Mouse (Mus musculus) gastrocnemius, postnatal 14 days (tissue): ENCODE data around the gene Epo. TPM values are rescaled to one million over a fixed set of nuclear protein-coding genes. Genes with fewer than 3 reads are reported as not detected.

Source experiments
- DNase-seq: peaks from one replicate; pipeline ENCODE4 v3.0.0; 2021; ENCODE audit warnings: mixed read lengths
- intact Hi-C: fragments of 180-260 bp; cut with DNase I; formaldehyde crosslinking; loops from one replicate; pipeline ENCODE4 v1.15.1; 2025; ENCODE audit warnings: low total_unique reads
- long read RNA-seq, 2 experiments: library from polyadenylated mRNA; stranded (forward); transcript quantifications; one replicate each; pipeline ENCODE4 v2.0.0; 2021
- total RNA-seq, 2 experiments: library from RNA; stranded (reverse); gene quantifications; 2 replicates each; pipeline ENCODE4 v1.2.3; 2021

Epo gene
- not detected for total RNA-seq
- long read RNA-seq, experiment 1, partial matches to known transcripts = 0 of 7 reads
- long read RNA-seq, experiment 1, other reads (novel, unspliced or antisense) = 7 of 7 reads
- long read RNA-seq, experiment 2, partial matches to known transcripts = 0 of 4 reads
- long read RNA-seq, experiment 2, other reads (novel, unspliced or antisense) = 4 of 4 reads

DNA sequence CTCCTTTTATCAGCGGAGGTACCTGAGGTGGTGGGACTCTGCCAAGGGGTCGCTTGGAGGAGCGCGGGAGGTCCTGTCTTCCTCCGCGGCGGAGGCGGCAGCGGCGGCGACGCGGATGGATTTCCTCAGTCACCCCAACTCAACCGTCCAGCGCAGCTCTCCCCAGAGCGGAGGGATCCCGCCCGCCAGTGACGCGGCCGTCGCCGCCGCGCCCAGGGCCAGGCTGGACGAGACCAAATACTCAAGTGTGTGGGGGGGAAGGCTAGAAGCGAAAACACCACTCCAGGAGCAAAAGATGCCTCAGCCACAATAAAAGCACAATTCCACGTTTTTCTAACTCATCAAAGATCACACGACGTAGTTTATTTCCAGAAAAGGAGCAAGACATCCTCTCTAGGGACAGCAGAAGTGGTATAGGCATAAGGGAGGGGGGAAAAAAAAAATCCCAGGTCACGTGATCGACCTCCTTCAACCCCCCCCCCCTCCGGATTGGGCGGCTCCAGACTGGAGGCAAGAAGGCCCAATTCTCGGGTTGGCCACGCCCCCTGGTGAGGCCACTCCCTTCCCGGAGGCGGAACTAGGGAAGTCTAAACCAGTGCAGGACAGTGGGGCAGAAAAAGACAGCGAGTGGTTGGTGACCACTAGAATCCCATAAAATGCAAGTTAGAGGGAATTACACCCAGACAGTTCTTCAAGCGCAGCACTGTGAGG, at the start of gene Epo, which contains the start of gene Gnb2:
Gene Epo, minus strand, starts transcription at position 126 of the 711 bp plus-strand sequence.
Gene Gnb2, minus strand, starts transcription at position 394 of the 711 bp plus-strand sequence.
- intact Hi-C loops = no loop called here
- DNase-seq = peak; percentile 100

DNA sequence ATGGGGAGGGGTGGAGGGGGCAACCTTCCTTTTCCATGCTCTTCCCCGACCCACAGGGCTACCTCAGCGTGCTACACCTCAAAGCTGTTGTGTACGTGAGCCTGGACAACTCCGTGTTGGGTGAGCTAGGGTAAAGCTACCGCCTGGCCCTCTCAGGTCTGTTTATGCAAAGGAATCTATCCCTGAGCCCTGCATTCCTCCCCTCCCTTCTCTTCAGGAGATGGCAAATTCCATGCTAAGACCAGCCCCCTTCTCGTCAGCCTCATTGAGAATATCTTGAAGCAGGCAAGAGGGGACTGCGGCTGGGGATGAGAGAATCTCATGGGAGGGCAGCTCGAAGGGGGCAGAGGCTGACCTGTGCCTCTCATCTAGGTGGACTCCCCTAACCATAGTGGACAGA, 49.7 kb upstream of the Epo start:
- intact Hi-C loops = loop anchor here (10.0 kb wide), 1 partner anchor 68 kb away; the partner anchor contains the start of gene Gigyf1
- no peak for DNase-seq

DNA sequence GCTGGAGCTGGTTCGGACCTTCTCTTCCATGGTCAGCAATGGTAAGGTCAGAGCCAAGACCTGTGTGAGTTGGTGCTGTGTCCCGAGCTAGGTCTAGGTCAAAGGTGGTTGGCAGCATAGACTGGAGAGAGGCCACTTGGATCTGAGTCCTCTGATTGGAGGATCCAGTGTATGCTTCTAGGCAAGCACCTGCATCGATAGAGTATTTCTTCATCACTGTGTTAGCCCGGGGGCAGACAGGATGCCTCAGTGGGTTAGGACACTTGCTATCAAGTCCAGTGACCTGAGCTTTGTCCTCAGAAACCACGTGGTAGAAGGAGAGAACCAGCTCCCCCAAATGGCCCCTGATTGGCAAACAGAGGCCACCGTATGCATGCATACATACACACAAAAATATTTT, 47.2 kb upstream of the Epo start:
- no peak for DNase-seq
- intact Hi-C loops = loop anchor here (10.0 kb wide), 1 partner anchor 65 kb away; the partner anchor contains the start of gene Gigyf1

DNA sequence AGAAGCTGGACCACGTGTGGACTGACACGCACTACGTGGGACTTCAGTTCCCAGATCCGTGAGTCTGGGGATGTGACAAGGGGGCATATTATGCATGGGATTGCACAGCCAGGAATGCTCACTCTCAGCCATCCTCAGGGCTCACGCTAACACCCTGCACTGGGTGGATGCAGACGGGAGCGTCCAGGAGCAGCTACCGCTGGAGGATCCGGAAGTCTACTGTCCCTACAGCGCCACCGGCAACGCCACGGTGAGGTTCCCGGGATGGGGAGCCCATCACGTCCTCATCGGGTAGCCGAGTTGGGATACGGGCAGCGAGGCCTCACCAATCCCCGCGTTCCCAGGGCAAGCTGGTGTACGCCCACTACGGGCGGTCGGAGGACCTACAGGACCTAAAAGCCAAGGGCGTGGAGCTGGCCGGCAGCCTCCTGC, 41.4 kb upstream of the Epo start:
- intact Hi-C loops = no loop called here
- peak; percentile 49 for DNase-seq

DNA sequence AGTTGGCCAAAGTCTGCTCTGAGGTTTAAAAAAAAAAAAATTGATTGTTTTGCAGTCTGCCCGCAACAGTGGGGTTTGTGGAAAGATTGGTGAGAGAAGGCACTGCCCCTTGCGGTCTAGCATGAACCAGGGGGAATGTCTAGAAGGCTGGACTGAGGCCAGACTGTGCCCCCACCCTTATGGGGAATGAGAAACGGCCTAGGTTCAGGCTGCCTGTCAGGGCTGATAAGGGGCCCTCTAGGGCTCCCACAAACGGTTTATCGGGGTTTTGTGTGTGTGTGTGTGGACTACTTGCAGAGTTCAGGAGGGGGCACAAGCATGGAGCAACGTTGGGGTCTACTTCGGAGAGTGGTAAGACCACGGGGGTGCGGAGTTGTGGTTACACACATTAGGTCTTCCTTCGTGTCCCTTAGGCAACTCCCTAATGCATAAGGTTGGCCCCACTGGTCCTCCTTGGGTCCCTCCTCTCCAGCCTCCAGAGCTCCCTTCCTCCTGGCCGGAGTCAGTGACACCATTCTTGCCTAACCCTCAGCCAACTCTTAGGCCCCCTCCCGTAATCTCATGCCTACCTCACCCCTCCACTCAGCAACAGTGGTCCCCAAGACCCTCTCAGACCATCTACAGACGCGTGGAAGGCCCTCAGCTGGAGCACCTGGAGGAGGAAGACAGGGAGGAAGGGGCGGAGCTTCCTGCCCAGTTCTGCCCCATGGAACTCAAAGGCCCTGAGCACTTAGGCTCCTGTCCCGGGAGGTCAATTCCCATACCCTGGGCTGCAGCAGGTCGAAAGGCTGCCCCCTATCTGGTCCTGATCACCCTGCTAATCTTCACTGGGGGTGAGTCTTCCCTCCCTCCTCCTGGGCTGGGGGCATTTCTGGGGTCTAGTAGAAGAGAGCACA, 37.9 kb upstream of the Epo start:
- intact Hi-C loops = no loop called here
- no peak for DNase-seq

DNA sequence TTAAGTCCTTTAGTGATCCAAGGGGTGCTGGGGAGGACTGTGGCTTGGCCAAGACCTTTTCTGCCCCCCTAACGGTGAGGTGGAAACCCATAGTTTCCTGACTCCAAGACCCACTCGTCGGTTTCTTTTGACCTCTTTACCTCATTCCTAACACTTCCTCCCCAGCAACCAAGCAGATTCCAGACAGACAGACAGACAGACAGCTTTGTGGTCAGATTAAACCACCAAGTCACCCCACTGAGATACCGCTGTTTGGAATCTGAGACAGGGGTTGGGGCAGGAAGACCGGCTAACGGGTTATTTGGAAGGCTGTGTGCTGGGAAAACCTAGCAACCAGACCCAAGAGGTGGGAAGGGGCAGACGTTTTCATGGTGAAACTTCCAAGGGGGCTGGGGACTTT, 37.1 kb upstream of the Epo start:
- intact Hi-C loops = no loop called here
- DNase-seq = no peak

DNA sequence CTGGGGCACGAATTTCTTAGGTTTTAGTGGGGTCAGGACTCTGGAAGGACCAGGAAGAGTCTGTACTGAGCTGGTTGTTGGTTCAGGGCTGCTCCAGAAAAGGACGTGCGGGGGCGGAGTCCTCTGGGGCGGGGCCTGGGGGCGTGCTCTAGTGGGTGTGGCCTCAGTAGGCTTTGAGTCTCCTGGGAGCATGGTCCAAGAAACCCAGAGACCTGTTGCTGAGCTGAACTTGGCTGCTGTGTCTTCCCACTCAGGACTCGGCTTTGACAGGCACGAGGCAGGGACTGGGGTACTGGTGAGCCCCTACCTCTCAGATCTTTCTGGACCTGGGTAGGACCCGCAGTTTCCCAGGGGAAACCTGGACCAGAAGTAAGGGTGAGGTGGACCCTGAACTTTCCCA, 36.6 kb upstream of the Epo start, which contains the start of gene Tfr2:
Gene Tfr2, plus strand, starts transcription at position 176 of the 400 bp plus-strand sequence.
- intact Hi-C loops = no loop called here
- peak; percentile 37 for DNase-seq

DNA sequence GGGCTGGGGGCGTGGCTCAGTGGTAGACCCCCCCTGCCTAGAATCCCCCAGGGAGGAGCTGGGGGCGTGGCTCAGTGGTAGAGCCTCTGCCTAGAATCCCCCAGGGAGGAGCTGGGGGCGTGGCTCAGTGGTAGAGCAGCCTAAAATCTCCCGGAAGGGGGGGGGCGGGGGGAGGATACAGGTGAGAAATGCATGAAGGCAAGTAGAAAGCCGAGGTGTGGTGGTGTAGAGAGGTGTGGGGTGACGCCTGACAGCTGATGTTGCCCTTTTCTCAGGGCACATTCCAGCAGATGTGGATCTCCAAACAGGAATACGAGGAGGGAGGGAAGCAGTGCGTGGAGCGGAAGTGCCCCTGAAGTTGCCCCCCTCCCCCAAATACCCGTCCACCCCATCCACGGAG, 36.0 kb upstream of the Epo start:
- intact Hi-C loops = no loop called here
- no peak for DNase-seq

DNA sequence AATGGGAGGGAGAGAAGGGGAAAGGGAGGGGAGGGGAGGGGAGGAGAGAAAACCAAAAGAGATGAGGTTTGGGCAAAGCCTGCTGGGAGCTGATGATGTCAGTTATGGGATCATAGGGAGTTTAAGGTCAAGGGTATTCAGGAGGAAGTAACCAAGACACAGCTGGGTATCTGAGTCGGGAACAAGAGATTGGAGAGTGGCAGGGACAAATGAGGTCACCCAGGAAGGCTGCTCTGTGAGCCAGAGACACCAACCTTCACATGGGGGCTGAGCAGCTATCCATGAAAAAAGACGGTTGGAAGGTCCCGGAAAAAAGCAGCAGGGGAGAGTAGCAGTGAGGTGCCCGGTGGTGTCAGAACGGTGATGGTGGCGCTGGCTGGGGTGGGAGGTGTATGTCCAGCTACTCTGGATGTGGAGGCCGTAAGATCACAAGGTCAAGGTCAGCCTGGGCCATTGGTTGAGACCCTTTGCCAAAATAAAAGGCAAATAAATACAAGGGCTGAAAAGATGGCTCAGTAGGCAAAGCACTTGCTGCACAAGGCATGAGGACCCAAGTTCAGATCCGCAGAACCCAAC, 35.3 kb upstream of the Epo start:
- intact Hi-C loops = no loop called here
- DNase-seq = no peak

DNA sequence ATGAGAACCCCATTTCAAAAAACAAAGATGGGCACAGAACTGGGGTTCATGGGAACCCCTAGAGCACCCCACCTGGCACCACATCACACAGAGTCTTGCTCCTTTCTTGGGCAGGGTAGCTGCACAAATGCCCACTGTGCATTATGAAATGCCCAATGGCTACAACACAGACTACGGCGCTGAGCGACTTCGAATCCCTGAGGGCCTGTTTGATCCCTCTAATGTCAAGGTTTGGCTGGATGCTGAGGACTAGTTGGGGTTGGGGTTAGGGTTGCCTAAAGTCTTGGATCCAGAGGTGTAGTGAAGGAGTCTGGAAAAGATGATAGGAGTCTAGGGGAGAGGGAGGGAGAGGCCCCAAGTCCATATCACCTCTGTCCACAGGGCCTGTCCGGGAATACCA, 33.4 kb upstream of the Epo start:
- DNase-seq = no peak
- intact Hi-C loops = no loop called here

DNA sequence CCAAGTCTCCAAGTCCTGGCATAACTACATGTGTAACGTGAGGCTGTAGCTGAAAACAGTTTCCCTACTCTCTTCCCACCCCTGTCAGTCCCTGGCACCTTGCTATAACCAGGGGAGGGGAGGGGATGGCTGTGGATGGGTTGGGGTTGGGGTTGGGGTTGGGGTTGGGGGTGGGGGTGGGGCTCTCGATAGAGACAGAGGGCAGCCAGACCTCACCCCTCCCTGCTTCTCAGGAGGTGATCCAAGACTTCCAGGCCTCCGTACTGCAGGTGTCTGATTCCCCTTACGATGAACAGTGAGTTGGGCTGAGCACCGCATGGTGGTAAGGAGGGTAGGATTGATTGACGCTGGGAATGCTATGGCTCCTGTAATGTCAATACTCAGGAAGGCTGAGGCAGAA, 32.7 kb upstream of the Epo start:
- intact Hi-C loops = no loop called here
- no peak for DNase-seq

DNA sequence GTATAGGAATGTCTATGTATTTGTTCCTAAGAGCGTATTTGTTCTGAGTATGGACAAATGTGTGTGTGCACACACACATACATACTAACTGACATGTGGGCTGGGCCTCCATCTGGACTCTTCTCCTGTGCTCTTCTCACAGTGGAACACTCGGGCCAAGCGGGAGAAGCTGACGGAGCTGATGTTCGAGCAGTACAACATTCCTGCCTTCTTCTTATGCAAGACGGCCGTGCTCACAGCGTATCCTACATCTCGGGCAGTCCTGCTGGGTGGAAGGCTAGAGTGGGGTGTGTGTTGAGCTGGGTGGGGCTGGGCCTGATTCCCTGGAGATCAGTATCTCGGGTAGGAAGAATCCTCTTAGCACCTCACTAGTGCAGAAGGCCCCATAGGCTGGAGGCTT, 29.9 kb upstream of the Epo start:
- DNase-seq = no peak
- intact Hi-C loops = no loop called here

DNA sequence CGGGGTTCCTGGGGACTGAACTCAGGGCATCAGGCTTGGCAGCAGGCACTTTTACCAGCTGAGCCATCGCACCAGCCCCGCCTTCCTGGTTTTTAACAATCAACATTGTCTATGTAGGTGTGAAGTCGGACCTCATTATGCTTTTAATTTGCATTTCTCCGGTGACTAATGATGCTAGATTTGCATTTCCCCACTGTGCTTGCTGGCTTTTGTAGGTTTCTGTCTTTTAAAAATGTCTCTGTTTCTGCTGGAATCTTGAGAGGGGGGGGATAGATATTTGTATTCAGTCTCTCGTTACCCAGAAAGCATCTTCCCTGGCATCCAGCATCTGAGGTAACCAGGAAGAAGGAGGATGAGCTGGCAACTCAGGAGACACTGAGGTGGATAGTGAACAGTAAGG, 28.5 kb upstream of the Epo start:
- intact Hi-C loops = no loop called here

DNA sequence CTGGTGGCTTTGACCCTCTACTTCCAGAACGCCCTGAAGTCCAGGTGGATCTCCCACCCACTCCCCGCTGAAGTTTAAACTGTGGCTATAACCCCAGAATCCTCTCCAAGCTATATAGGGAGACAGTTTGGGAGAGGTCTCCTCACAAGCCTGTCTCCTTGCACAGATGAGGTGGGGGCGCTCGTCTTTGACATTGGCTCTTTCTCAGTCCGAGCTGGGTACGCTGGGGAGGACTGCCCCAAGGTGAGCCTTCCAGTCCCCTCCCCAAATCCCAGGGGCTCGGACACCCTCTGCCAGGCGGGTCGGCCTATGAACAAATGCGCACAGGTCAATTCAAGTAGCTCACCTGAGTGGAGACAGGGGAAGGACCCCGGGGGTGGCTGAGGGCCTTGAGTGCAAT, 20.9 kb upstream of the Epo start:
- intact Hi-C loops = no loop called here
- DNase-seq = no peak

More for the DNA sequence above, 28.5 kb upstream of the Epo start:
- DNase-seq = no peak

DNA sequence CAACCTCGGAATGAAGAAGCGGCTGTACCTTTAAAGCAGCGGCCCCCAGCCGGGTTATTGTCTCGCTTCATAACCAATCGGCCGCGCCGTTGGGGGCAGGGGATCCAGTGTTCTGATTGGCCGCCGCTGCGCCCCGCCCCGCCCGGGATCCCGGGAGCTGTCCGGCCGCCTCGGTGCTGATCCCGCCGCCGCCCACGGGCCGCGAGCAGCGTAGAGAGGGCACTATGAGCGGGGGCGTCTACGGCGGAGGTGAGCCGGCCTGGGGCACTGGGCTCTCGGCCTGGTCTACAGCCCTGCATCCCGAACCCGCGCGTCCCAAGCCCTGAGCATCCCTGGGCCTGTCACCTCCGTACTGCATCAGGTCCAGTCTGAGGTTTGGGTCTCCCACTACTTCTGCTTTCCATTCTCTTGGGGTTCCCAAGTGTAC, 20.4 kb upstream of the Epo start, which contains the start of gene Actl6b:
Gene Actl6b, plus strand, starts transcription at position 107 of the 427 bp plus-strand sequence.
- DNase-seq = peak; percentile 72
- intact Hi-C loops = no loop called here

DNA sequence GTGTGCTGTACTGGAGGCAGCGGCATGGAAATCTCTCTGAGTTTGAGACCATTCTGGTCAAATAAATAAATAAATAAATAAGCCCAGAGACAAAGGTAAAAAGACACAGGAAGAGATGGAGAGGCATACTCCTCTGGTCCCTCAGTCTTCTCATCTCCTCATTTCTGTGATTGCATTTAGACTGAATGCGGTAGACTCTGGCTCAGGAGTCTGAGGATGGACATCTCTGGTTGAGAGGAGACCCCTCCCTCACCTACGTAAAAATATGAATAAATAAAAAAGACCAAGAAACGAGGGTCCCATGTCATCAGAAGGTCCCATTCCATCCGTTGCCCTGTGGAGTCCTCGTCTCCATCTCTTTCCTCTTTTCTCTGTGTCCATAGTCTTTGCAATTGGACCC, 20.0 kb upstream of the Epo start:
- DNase-seq = no peak
- intact Hi-C loops = no loop called here

DNA sequence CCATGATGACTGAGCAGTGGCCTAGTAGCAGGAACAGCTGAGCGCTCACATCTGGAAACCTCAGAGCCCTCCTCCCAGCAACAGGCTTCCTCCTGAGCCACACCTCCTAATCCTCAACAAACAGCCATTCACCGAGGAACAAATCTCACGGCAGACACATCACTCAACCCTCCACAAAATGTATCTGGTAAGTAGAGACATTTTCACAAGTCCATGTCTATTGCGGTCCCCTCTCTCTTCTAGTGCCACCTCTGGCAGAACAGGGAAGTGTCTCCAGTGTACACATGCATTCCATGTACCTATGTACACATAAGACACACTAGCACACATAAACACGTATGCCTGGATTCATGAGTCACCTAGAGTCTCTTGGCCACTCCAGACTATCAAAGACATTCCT, 18.1 kb upstream of the Epo start:
- no peak for DNase-seq
- intact Hi-C loops = no loop called here

DNA sequence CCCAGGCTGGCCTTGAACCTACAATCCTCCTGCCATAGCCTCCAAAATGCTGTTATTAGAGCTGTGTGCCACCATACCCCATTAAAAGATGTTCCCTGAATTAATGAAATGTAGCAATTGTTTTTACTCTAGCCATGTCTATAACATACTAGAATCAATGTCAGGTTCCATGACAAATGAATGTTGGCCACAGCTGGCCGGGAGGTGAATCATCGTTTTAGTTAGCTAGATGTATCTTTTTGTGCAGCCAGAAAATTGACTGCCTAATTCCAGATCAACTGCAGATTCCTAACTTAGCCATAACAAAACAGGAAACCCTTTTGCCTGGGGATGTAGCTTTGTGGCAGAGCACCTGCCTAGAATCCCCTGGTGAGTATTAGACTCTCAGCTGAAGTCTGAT, 16.8 kb upstream of the Epo start:
- no peak for DNase-seq
- intact Hi-C loops = no loop called here

DNA sequence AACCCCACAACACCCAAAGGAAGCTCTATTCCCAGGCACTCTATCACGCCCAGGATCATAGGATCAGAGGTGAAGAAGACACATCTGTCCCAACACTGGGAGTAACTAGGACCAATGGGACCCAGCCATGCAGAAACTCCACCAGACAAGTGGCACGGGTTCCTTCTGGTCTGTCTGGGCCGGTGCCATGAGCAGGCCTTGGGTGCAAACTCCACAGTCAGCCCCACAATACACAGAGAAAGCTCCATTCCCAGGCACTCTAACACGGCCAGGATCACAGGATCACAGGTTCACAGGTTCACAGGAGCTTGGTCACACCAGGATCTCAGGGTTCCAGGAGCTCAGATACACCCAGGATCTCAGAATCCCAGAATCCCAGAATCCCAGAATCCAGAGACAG, 12.6 kb upstream of the Epo start:
- intact Hi-C loops = no loop called here
- DNase-seq = no peak

DNA sequence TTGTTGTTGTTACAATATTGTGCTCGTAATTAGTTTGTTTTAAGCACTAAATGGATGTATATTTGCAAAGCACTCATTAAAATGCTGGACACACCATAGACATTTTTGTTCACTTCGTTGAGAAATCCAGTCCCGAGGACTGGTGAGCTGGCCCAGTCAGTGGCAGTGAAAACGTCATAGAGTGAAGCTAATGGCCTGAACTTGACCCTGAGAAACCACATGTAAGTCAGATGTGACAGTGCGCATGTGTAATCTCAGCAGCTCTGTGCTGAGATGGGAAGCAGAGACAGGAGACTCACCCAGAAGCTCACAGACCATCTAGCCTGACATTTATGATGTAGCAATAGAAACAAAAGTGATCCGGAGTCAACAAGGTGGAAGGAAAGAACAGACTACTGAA, 11.9 kb upstream of the Epo start:
- intact Hi-C loops = no loop called here

More for the DNA sequence above, 11.9 kb upstream of the Epo start:
- no peak for DNase-seq
